Mouse (Mus musculus) embryonic facial prominence, embryonic 14.5 days (tissue): Measurements from ENCODE around the gene Cul9. TPM values are rescaled to one million over a fixed set of nuclear protein-coding genes. Genes with fewer than 3 reads are reported as not detected.
A peak's percentile ranks its signal among the peaks of the same experiment; 100 is the strongest.
"Not testable (repeated sequence)": the region's sequence is repeated elsewhere in the genome, so short reads cannot be mapped to it uniquely, and the experiment has no call there.

ENCODE experiments used
- ATAC-seq: fragments of 200-750 bp; cut with Nextera tagmentation; 2 replicates; pipeline ENCODE4 v1.8.0; 2017; ENCODE audit warnings: low read depth, moderate number of reproducible peaks, moderate TSS enrichment
- DNase-seq: peaks from one replicate; pipeline ENCODE4 v3.0.0-alpha.2; 2015; ENCODE audit warnings: low spot score
- H3K27ac ChIP-seq: fragments of 300-500 bp; sonication (generic); replicated peaks from 2 replicates; pipeline ENCODE4 v1.5.1; 2014; ENCODE audit warnings: low read depth, mild to moderate bottlenecking, low read length, moderate library complexity
- H3K27me3 ChIP-seq: fragments of 300-500 bp; sonication (generic); replicated peaks from 2 replicates; pipeline ENCODE4 v1.6.1; 2014; ENCODE audit warnings: low read length; ENCODE audit not compliant: control insufficient read depth, insufficient read depth
- H3K36me3 ChIP-seq: fragments of 300-500 bp; sonication (generic); 2 replicates; pipeline ENCODE4 v1.6.1; 2014; ENCODE audit warnings: low read length, mixed read lengths; ENCODE audit not compliant: control insufficient read depth, insufficient read depth
- H3K4me1 ChIP-seq: fragments of 300-500 bp; sonication (generic); 2 replicates; pipeline ENCODE4 v1.6.1; 2014; ENCODE audit warnings: antibody characterized with exemption, low read length; ENCODE audit not compliant: control insufficient read depth, insufficient read depth
- H3K4me2 ChIP-seq: fragments of 300-500 bp; sonication (generic); 2 replicates; pipeline ENCODE4 v1.6.1; 2014; ENCODE audit warnings: low read depth, mild to moderate bottlenecking, low read length, moderate library complexity, mixed read lengths
- H3K4me3 ChIP-seq: fragments of 300-500 bp; sonication (generic); 2 replicates; pipeline ENCODE4 v1.5.1; 2014; ENCODE audit warnings: low read depth, mild to moderate bottlenecking, low read length
- H3K9ac ChIP-seq: fragments of 300-500 bp; sonication (generic); 2 replicates; pipeline ENCODE4 v1.6.1; 2014; ENCODE audit warnings: low read depth, mild to moderate bottlenecking, low read length, moderate library complexity, mixed read lengths
- H3K9me3 ChIP-seq: fragments of 300-500 bp; sonication (generic); 2 replicates; pipeline ENCODE4 v1.6.1; 2016; ENCODE audit warnings: low read length; ENCODE audit not compliant: control insufficient read depth
- WGBS: fragments of 180-500 bp; shearing (Covaris S2); extraction: QIAGEN DNeasy Blood & Tissue Kit; methylation state at CpG from one replicate; pipeline ENCODE4 v1.1.7; 2014; 5-methylcytosine and 5-hydroxymethylcytosine counted together
- polyA plus RNA-seq: library from polyadenylated mRNA; unstranded; fragments of >200 nt; fragmentation: Nextera tagmentation; extraction: Ambion mirVana; gene quantifications from 2 replicates; pipeline ENCODE4 v1.2.1, GENCODE M21; 2014

Cul9 gene
- polyA plus RNA-seq, 1 experiment from 2014 or later = 5.5 TPM

DNA sequence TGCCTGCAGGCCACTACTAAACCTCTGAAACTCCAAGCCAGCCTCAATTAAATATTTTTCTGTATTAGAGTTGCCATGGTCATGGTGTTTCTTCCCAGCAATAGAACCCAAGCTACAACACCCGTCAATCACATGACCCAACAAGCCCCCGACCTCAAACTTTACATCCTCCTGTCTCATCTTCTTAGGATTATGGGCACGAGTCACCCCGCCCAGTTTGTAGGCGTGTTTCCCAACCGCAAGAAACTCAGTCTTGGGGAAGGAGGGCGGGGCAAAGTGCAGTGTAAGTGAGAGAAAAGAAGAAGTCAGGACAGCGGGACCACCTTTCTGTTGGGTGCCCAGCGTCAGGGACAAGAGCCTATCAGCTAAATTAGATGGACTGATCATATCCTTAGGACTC, 42.0 kb upstream of the Cul9 start:
- H3K4me2 ChIP-seq = no peak overlapping the region
- no peak overlapping the region for H3K27ac ChIP-seq
- ATAC-seq (no peak), DNase-seq (no peak)
- peaks cover 64% of the 10 kb centered on the region for H3K36me3 ChIP-seq
- H3K4me3 ChIP-seq = no peak overlapping the region
- H3K27me3 ChIP-seq = no peaks in the 10 kb centered on the region
- peaks cover 3% of the 10 kb centered on the region; the same call in 1 of the 2 replicates for H3K4me1 ChIP-seq
- no peak overlapping the region for H3K9ac ChIP-seq
- 85% methylated on average over 9 of the region's 9 CpGs for WGBS
- H3K9me3 ChIP-seq = no peaks in the 10 kb centered on the region

DNA sequence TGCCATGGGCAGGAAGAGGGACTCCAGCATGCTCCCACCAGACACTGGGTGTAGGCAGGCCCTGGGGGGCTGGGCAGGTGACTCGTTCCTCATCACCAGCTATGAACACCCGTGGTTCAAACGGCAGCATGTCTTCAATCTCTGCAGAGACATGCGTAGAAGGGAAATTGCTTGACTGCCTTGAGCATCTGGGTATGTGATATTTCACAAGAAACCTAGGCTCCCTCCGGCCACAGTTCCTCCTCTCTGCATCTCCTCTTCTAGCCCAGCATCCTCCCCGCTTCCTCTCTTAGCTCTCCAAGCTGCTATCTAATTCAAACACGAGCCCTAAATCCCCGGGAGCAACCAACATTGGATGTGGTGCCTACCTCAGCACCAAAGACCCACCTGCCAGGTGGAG, 40.1 kb upstream of the Cul9 start:
- DNase-seq = no peak
- Histone ChIP-seq H3K36me3 (peaks cover 81% of the 10 kb centered on the region), H3K4me3 (no peak overlapping the region), H3K9ac (no peak overlapping the region), H3K9me3 (no peaks in the 10 kb centered on the region), H3K4me2 (no peak overlapping the region), H3K27me3 (no peaks in the 10 kb centered on the region), H3K27ac (no peak overlapping the region), H3K4me1 (no peaks in the 10 kb centered on the region)
- 97% methylated on average over 8 of the region's 8 CpGs for WGBS
- no peak for ATAC-seq

DNA sequence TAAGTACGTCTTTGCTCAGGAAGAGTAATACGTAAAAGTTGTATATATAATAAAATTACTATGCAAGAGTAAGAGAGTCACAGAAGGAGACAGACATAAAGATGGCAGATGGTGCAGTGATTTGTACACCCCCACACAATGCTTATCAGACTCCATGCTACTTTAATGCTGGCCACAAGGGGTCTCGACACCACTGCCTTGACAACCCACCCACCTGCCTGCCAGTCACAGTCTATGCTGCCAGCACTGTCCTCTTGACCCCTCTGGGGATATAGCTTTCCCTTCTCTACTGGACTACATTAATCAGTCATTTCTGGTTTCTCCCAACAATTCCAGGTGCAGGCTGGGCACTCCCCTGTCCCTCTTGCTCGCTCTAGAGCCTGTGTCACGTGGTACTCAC, 32.5 kb upstream of the Cul9 start:
- 71% methylated on average over 5 of the region's 5 CpGs for WGBS
- H3K9me3 ChIP-seq = 0 out of 2 replicates have a peak, but pooled peaks cover 3% of the 10 kb centered on the region
- H3K9ac ChIP-seq = no peak overlapping the region
- no peaks in the 10 kb centered on the region for H3K27me3 ChIP-seq
- peaks cover 90% of the 10 kb centered on the region for H3K36me3 ChIP-seq
- H3K27ac ChIP-seq = no peak overlapping the region
- DNase-seq (no peak), ATAC-seq (peak; percentile 47; the same call in 1 of the 2 replicates)
- H3K4me3 ChIP-seq = no peak overlapping the region
- no peak overlapping the region for H3K4me2 ChIP-seq
- no peaks in the 10 kb centered on the region for H3K4me1 ChIP-seq

DNA sequence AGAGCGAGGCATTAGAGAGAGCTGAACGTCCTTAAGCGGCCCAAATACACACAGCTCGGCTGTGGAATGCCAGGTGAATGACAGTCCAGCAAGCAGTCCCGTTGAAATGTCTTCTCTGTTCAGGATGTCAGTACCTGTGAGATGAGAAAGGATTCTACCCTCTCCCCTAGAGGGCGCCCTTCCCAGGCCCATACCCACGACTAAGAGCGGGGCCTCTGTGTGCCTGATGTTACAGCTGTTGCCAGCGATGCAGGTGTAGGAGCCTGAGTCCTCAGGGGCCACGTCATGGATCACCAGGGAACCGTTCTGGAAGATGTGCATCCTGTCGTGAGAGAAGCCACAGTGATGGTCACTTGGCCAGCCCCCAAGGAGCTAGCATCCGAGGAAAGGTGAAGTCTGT, 29.9 kb upstream of the Cul9 start:
- Histone ChIP-seq H3K27me3 (no peaks in the 10 kb centered on the region), H3K36me3 (peaks cover 97% of the 10 kb centered on the region), H3K27ac (no peak overlapping the region), H3K9me3 (0 out of 2 replicates have a peak, but pooled peaks cover 3% of the 10 kb centered on the region), H3K4me1 (no peaks in the 10 kb centered on the region), H3K9ac (no peak overlapping the region), H3K4me3 (no peak overlapping the region), H3K4me2 (no peak overlapping the region)
- ATAC-seq (no peak), DNase-seq (no peak)
- 84% methylated on average over 13 of the region's 13 CpGs for WGBS

DNA sequence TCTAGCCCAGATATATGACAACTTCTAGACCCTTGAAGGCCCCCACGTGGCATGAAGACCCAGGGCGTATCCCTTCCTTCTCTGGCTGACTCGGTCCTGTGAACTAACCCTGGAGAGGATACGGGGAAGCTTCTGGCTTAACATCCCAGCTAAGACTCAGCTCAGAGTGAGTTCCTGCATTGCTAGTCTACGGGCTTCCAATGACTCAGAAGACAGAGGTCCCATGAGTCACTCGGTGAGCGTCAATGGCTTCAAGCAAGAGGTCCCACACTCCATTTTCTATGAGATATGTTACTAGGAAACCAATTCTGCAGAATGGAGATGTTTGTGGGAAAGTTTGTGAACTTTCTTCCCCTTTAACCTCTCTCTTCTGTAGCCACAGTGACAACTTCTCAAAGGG, 28.3 kb upstream of the Cul9 start:
- no peak overlapping the region for H3K4me2 ChIP-seq
- DNase-seq (no peak), ATAC-seq (no peak)
- no peaks in the 10 kb centered on the region for H3K27me3 ChIP-seq
- H3K4me3 ChIP-seq = no peak overlapping the region
- no peaks in the 10 kb centered on the region for H3K4me1 ChIP-seq
- H3K9ac ChIP-seq = no peak overlapping the region
- 94% methylated on average over 7 of the region's 7 CpGs for WGBS
- peaks cover 97% of the 10 kb centered on the region for H3K36me3 ChIP-seq
- H3K27ac ChIP-seq = no peak overlapping the region
- H3K9me3 ChIP-seq = no peaks in the 10 kb centered on the region

DNA sequence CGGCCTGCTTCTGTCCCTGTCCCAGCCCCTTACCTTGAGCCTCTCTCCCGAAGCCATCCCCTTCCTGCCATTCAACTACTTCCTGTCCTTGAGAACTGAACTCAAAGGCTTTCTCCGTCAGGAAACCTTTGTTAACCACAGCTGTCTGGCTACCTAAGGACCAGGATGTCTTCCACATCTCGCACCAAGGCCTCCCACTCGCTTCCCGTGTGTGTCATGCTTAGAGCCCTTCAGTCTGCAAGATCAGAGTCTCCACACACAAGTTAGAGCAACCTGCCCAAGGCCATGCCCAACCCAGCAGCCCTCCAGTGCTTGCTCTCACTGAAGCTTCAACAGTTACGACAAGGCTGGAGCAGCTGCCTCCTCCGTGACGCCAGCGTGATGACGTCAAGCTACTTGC, 24.8 kb upstream of the Cul9 start:
- no peaks in the 10 kb centered on the region for H3K9me3 ChIP-seq
- H3K4me2 ChIP-seq = no peak overlapping the region
- peaks cover 97% of the 10 kb centered on the region for H3K36me3 ChIP-seq
- H3K4me3 ChIP-seq = no peak overlapping the region
- H3K27me3 ChIP-seq = no peaks in the 10 kb centered on the region
- no peaks in the 10 kb centered on the region for H3K4me1 ChIP-seq
- peak overlapping the region; percentile 44; the same call in 1 of the 2 replicates for H3K27ac ChIP-seq
- H3K9ac ChIP-seq = no peak overlapping the region
- DNase-seq (no peak), ATAC-seq (no peak)
- WGBS = 85% methylated on average over 11 of the region's 11 CpGs

DNA sequence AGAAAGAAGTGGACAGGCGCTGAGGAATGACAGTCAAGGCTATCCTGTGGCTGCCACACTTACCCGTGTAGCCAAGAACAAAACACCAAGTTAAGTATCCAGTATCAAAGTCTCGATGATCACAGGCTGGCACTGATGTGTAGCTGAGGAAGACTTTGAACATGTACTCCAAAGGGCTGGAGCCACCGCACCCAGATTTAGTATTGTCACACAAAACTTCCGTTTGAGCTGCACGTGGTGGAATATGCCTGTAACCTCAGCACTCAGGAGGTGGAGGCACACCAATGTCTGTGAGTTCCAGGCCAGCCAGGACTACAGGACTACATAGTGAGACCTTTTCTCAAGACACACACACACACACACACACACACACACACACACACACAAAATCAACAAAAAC, 13.0 kb upstream of the Cul9 start:
- H3K36me3 ChIP-seq = peaks cover 10% of the 10 kb centered on the region
- H3K4me1 ChIP-seq = peaks cover 13% of the 10 kb centered on the region
- no peak overlapping the region for H3K9ac ChIP-seq
- H3K4me3 ChIP-seq = no peak overlapping the region
- H3K4me2 ChIP-seq = no peak overlapping the region
- ATAC-seq (no peak), DNase-seq (no peak)
- H3K27me3 ChIP-seq = no peaks in the 10 kb centered on the region
- H3K27ac ChIP-seq = no peak overlapping the region
- WGBS = 90% methylated on average over 6 of the region's 6 CpGs
- H3K9me3 ChIP-seq = no peaks in the 10 kb centered on the region

DNA sequence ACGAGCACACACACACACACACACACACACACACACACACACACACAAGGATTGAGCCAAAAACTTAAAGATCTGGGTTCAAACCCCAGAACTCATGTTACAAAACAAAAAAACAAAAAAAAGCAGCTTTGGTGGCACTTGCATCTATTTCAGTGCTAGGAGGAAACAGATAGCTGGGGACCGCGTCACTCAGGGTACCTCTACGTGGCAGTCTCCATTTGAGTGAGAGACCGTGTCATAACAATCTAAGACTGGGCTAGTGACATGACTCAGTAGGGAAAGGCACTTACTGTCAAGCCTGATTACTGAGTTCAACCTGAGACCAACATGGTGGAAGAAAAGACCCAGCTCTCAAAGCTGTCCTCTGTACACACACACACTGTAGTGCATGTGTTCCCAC, 12.0 kb upstream of the Cul9 start:
- Histone ChIP-seq H3K4me3 (no peak overlapping the region), H3K36me3 (no peaks in the 10 kb centered on the region; the same call in 1 of the 2 replicates), H3K4me2 (no peak overlapping the region), H3K27ac (no peak overlapping the region), H3K27me3 (no peaks in the 10 kb centered on the region), H3K4me1 (peaks cover 23% of the 10 kb centered on the region), H3K9me3 (no peaks in the 10 kb centered on the region), H3K9ac (no peak overlapping the region)
- no peak for DNase-seq
- ATAC-seq = no peak
- WGBS = 91% methylated on average over 5 of the region's 5 CpGs

DNA sequence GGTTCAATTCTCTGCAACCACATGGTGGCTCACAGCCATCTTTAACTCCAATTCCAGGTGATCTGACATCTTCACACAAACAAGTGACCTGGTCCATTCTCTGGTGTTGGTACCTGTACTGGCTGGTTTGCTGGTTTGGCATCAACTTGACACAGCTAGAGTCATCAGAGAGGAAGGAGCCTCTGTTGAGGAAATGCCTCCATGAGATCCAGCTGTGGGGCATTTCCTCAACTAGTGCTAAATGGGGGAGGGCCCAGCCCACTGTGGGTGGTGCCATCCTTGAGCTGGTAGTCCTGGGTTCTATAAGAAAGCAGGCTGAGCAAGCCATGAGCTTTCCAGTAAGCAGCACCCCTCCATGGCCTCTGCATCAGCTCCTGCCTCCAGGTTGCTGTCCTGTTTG, 11.1 kb upstream of the Cul9 start:
- H3K4me2 ChIP-seq = peak overlapping the region; percentile 75; the same call in 1 of the 2 replicates

More for the DNA sequence above, 11.1 kb upstream of the Cul9 start:
- not testable (repeated sequence) for DNase-seq, H3K27me3 ChIP-seq, ATAC-seq, H3K9me3 ChIP-seq, H3K36me3 ChIP-seq
- H3K9ac ChIP-seq = peak overlapping the region; percentile 65; the same call in 1 of the 2 replicates
- H3K4me3 ChIP-seq = peak overlapping the region; percentile 91; the same call in 1 of the 2 replicates
- H3K4me1 ChIP-seq = peaks cover 28% of the 10 kb centered on the region
- peak overlapping the region; percentile 91 for H3K27ac ChIP-seq
